Mouse (Mus musculus) retina, postnatal 7 days (tissue): ENCODE measurements around the gene Krt15.

Experiments used
- DNase-seq: peaks from one replicate; pipeline ENCODE4 v3.0.0-alpha.2; 2012; ENCODE audit warnings: low read depth, low spot score

Krt15 gene

DNA sequence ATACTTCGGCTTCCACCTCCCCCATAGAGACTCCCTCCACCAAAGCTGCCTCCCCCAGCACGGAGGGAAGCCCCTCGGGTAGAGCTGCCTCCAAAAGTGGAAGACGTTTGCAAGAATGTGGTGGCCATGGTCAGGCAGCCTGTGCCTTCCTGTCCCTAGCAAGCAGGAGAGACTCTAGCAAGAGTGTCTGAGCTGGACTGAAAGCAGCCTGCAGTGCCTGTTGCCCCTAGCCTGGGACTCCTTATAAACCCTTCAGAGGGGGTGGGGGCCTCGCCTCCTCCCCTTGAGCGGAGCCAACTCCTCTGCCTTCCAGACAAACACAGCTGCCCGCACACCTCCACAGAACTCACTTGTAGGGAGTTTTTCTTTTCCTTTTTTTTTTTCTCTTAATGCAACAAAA lies at the start of gene Krt15:
TSS of gene Krt15 (minus strand) at position 198 of the 400 bp plus-strand sequence.
- no peak for DNase-seq

DNA sequence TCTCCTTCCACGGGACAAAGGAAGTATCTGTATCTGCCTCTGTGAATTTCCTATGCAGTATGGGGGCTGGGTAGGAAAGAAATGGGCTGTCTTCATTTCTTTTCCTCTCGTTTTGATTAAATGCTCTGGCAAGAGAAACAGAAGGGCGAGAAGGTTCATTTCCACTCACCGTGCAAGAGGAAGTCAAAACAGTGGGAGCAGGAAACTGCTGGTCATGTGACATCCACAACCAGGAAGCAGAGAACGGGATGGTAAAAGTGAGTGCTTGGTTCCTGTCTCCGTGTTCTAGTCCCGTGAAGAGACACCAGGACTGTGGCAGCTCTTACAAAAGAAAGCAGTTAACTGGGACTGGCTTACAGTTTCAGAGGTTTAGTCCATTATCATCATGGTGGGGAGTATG lies 46.0 kb upstream of the Krt15 start:
- DNase-seq: no peak

DNA sequence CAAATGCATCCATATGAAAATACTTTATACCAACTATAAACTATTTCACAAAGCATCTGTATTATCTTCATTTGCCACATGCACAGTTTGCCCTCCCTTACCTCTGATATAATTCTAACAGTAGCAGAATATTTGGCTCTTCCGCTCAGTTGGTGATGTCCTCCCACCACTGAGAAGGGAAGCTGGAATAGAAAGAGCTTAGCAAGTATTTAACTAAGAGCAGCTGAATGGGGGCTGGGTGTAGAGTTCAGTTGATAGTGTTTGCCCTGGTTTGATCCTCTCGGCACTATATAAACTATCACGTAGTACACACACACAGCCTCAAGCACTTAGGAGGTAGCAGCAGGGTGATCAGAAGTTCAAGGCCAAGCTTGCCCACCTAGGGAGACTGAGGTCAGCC lies 43.5 kb upstream of the Krt15 start:
- DNase-seq: no peak

DNA sequence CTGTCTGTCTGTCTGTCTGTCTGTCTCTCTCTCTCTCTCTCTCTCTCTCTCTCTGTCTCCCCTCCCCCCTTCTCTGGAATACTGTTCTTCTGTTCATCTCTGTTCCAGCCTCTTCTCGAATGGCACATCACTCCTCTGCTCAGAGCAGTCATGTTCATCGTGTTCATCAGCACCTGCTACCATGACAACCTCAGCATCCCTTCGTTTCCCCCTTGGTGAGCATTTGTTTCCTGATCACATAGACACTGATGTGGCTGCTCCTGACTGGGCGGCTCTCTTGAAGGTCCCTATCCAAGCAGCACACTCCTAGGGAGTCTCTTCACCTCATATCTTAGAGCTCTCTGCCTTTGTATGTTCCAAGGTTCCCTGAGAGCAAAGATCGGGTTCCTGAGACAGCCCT lies 42.6 kb upstream of the Krt15 start:
- DNase-seq: no peak

DNA sequence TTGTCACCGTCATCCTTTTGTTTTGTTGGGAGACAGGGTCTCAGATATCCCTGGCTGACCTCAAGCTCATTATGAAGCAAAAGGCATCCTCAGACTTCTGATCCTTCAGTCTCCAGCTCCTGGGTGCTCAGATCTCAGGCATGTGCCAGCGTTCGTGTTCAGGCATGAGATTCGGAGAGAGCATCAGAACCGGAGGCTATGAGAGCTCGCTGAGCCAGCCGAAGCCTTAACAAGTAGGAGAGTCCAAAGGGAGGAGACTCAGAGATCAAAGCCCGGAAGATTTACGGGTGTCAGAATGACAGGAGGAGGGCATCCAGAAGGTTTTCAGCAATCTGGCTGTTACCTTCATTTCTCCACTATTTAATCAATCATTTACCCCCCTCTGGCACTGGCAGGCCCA lies 41.1 kb upstream of the Krt15 start:
- DNase-seq: no peak

DNA sequence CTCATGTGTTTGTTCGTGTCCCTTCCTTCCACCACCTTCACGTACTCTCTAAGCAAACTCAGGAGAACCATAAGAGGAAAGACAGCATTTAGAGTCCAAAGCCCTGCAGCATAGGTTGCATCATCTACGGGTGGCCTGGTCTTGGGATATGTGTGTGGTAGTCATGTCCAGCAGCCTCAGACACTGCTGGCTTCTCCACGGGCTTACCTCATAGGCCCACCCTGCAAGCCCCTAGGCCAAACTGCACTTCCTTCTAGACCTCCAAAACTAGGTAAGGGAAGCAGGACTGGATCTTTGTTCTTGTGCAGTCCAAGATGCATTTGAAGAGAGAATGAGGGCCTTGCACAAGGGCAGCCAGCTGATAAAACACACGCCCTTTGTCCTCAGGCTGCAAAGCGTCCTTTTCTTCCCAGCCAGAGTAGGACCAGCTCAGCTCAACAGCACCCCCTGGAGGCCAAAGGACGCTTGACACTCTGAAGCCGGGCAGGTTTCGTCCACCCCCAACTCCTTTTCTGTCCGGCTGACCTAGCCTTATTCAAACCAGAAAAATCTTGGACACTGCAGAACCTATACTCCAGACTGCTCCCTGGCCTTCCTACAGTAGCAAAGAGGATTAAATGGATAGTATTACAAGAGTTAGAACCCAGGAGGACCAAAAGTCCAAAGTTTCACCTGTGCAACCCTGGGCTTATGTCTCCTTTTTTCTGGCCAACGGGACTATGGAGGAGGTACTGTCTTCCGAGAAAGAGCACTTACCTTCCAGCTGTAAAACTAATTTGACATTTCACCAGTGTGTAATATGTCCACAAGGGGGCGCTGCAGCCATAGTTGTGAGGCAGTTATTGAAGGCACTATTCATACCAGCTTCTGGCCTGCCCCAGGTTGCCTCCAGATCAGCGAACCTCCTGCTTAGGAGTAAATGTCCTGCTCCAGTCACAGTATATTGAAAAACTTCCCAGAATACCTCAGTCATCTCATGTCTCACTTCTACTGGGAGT lies 33.3 kb upstream of the Krt15 start:
- DNase-seq: peak; percentile 53

DNA sequence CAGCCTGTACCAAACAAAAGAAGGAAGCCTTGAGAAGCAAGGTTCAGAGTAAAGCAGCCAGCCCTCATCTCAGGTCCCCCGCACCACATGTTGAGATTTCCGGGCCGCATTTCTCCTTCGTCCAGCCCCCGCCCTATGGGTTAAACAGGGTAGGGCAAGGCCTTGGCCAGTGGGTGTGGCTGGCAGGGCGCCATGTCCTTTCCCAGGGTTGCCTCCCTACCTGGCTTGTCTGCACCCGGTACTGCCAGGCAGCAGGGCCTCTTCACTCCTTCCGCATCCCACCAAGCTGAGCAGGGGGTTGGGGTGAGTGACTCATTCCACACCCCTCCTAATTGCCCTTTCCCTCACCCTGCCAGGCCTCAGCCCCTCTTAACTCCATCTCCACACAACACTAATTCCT lies 32.3 kb upstream of the Krt15 start:
- no peak for DNase-seq

DNA sequence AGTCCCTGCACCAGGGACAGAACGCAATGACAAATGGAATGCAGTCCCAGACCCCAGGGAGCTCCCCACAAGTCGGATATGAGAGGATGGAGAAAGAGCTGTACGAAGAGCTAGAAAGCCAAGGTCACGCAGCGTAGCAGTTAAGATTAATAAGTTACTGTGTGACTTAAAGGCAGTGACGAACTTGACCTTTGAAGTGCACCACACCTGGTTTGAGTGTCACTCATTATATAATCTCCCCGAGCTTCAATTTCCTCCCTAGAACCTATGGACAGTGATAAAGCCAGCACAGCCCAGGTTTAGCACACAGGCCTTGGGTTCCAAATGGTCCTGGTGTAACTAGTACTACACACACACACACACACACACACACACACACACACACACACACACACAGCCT lies 28.7 kb upstream of the Krt15 start:
- DNase-seq: no peak

DNA sequence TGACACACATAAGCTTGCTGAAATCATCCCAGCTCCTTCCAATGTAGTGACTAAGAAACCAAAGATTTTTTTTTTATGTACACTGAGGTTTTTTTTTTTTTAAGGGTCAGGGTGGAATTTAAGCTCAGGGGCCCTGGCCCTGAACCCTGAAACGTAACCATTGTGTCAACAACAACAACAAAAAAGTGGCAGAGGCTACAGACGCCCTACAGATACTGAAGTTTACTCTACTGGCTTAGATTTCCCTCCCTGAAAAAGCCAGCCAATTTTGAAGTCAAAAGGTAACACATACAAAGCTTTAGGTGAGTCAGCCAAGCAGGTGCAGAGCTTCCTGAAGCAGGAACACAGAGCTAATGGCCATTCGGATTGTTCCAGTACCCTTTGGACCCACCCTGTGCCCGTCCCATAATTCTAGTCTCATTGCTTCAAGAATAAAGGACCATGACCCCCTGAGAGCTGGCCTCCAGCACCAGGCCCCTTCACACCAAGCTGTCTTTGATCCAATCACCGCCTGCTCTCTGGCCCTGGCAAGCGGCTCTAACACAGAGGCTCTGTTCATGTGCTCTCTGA lies 22.3 kb upstream of the Krt15 start:
- no peak for DNase-seq

DNA sequence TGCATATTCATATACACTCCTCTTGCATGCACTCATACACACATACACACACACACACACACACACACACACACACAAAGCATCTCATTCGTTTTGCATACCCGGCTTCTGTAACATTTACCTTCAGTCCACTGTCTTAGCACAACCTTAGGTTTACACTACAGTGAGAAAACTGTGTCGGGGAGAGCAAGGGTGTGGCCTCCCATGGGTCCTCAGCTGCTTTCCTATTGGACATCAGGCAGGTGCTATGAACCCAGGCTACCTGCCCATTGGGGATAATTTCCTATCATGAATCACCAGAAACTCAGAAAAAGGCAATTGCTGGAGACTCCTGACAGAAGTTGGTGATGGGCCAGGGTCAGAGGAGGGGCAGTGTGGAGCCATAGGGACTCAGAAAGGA lies 21.6 kb upstream of the Krt15 start:
- no peak for DNase-seq

DNA sequence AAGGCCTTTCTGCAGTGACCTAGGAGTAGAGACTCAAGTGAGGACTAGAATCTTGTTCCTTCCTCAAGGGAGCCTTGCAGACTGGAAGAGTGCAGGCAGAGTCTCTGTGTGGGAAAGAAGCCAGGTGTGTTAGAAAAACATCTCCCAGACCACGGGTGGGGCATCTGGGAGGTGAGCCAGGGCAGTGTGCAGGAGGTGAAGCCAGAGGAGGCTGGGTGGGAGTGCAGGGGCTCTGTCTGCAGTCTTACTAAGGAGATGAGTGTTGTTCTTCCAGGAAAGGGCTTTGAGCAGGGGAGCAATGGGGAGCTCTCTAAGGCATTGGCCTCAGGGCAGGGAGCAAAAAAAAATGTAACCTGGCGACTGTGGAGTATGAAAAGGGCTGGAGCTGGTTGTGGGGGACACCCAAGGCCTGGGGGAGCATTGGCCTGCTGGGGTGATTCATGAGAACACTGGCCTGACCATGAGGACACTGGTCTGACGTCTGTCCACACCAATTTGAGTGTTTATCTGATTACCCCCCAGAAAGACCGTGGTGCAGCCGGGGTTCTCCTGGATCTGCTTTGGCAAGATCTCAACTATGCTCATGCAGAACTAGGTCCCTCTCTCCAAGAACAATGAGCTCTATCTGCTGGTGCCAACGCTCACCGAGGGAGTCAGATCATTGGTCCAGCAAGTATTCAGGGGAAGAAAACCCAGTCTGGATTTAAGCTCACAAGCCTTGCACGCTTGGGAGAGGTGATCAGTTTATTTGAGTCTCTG lies 19.9 kb upstream of the Krt15 start:
- no peak for DNase-seq

DNA sequence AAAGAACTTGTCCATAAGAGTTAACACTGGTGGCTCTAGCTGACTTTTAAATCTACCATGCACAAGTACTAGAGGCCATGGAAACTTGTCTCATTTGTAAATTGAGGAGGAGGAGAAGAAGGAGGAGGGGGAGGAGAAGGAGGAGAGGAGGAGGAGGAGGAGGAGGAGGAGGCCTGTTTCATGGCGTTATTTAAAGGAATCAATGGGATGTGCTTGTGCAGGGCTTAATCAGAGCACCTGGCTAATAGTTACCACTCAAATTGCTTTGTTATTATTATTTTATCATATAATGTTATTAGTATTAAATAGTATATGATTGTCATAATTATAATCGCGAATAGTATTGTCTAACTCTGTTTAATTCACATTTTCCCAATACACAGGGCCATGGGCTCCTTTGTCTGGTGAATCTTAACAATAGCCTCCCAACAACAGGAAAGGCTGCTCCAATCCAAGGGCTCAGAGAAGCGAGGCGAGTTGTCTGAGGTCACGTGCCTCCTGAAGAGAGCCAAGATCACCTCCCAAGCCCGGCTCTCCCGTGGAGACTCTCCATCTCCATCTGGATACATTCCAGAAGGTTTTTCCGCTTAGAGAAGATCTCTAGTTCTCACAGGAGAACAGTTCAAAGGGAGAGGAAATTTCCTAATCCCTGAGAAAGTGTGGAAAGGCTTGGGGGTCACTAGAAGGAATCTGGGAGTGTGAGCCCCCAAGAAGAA lies 13.0 kb upstream of the Krt15 start, which contains the start of gene Krt19:
TSS of gene Krt19 (minus strand) at position 51 of the 716 bp plus-strand sequence.
- DNase-seq: no peak

DNA sequence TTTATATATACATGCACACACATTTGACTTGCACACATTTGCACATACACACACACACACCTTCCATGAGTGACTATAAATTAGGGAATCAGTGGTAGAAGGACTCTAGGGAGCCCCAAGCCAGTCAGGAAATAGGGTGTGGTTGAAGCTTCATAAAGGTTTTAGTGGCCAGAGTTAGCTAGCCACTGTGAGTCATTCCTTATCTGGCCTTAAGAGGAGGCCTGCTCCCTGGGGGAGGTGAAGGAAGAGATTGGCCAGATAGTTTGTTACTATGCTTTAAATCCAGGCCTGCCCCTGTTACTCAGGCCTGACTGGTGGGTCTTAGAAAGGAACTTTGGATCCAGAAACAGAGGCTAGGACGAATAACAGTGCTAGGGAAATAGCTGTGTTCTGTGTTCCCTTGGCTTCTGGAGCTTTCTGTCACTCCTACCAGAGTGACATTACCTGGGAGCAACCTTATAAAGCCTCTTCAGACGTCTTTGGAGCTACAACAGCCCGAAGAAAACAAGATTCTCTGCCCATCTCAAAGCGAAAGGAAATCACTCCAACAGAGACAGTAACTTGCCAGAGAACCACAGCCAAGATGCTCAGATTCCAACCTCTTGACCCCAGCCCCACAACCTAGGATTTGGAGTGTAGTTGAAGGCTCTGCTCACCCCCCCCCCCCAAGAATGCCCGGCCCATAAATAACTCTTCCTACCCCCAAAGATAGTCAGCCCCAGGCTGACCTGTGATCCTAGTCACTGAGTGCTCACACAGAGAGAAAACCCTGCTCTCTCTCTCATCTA lies 12.0 kb upstream of the Krt15 start:
- DNase-seq: no peak

DNA sequence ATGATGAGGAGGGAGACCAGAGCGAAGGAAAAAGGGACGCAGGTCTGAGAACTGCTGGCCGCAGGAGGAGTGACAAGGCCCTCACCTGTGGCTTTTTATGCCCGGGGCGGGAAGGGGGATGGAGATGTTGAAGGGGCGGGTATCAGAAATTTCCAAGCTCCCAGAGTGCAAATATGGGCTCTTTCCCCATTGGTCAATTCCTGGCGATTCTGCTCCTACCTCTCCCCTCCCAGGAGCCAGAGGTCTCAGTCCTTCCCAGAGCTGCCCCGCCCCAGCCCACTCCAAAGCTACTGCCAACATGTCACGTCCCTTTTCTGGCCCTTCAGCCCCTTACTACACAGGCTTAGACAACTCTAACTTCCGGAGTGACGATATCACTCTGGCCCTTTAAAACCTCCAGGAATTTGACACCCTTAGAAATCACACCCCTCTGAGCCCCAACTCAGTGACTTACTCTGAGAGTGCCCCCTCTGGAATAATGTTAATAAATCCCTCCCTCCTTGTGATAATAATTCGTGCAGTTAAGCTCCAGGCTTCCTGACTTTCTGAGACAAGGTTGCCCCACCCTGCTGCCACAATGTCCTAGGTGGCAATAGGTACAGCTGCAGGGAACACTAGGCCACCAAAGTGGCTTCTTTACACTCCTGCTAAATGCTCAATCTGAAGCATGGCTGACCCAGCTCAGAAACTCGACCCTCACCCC lies 10.3 kb upstream of the Krt15 start:
- DNase-seq: no peak

DNA sequence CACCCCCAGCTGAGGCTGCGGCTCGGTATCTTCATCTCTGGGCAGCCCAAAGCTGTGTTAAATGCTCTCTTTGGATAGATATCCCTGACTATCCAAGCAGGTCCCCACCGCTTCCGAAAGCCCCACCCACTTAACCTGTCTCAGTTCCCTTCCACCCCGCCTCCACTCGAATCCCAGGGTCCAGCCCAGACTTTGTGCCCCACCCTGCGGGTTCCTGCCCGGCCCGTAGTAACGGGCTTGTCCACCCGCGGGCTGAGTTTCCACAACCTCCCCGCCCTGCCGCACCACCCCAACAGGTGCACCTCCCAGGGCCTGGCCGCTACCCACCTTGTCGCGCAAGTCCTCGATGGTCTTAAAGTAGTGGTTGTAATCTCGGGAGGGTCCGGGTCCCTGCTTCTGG lies 9.4 kb upstream of the Krt15 start:
- DNase-seq: no peak

DNA sequence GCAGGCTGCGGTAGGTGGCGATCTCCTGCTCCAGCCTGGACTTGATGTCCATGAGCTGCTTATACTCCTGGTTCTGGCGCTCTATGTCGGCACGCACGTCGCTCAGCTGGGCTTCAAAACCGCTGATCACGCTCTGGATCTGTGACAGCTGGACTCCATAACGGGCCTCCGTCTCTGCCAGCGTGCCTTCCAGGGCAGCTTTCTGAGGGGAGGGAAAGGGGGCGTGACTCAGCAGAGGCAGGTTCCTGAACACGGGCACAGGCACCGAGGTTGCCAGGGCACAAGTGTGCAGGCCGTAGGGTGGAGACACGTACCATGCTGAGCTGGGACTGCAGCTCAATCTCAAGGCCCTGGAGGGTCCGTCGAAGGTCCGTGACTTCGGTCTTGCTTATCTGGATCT lies 5.2 kb upstream of the Krt15 start:
- DNase-seq: no peak

DNA sequence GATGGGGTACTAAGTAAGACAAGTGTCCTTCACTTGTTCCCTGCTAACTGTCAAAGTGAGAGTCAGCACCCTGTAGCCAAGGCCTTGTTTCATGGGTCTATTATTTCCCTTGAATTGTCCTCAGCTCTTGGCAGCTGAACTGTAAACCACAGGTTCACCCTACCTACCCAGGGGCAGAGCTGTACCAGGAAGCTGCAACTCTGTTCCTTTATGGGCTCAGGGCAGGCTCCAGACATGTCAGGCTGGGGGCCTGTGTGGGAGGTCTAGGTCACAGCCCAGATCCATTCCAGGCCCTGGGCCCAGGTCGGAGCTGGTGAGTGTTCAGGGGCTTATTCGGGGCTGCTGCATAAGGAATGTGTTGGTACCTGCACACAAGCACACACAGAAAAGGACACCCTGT lies 3.7 kb upstream of the Krt15 start:
- DNase-seq: no peak

DNA sequence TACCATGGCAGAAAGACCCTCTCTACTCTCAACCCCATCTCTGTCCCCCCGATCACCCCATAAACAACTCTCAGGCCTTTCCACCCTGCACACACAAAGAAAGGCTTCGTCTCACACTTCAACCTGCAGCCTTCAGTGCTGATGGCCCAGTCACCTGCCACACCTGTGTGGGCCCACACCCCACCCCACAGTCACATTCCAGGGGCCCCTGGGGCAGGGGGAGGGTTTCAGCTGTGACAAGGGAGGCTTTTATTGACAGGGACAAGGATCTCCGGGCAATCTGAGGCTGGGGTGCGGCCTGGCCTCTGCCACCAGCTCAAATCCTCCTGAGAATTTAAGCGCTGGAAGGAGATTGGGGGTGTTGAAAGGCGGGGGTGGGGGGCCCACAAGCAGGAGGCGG lies 3.1 kb upstream of the Krt15 start:
- DNase-seq: no peak

DNA sequence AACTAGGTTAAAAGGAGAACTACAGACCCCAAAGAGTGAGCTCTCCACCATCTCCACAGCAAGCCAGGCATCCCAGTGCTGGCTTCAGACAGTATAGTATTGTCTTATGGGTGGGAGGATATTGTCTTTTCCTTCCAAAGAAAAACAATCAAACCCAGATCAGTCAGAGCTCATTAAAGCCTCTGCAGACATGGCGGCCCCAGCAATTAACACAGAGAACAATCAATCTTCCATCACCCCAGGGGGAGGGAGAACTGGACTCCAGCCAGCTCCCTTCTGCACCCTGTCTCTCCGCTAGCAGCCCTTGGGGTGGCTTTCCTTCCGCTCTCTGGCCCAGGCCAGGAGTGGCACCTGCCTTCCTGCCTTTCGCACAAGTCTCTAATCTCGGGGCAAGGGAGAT lies 2.0 kb upstream of the Krt15 start:
- no peak for DNase-seq

DNA sequence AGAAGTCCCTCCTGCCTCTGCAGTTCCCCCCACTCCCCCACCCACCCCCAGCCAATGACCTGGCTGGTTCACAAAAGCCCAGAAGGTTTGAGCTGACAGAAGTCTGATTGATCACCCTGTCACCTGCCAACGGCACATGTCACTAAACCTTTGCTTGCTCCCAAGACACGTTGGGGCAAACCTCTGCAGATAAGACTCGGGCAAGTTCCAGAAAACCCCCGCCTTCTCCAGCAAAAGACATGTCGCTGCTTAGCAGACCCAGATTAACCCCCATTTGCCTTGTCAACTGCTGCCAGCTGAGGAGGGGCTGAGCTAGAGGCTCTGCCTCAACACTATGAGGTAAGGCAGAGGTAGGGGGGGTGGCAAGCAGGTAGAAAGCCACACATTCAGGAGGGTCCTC lies 831 bp upstream of the Krt15 start:
- no peak for DNase-seq
